Mouse (Mus musculus): ENCODE measurements at regions not wholly inside any gene's neighbourhood (a gene's known extent, or its start where the extent isn't known, plus 50 kb on each side); places are given as distances from the start of the nearest gene placed in this dataset.

DNA sequence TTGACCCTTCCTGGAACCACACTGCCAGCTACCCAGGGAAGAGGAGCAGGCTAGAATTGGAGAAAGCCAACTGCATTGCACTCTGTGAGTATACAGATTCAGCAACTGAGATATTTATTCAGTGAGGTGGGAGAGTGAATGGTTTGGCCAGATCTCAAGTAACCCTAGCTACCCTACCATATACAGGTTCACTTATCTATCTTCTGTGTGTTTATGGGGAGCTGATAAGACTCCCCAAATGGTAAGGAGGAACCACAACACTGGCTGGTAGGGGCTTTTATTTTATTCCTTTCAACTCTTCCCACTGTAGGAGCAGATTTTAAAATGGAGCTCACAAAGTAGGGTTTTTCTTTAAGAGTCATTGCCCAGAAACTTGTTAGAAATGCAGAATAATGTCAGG is 62.9 kb downstream of the Arrdc3 start:
- intact Hi-C loops (cut with DNase I; ENCODE audit: low total_unique reads), result loop anchor here (10.0 kb wide), 1 partner anchor 51 kb away; no protein-coding TSS in a partner anchor
- DNase-seq, result no peak

DNA sequence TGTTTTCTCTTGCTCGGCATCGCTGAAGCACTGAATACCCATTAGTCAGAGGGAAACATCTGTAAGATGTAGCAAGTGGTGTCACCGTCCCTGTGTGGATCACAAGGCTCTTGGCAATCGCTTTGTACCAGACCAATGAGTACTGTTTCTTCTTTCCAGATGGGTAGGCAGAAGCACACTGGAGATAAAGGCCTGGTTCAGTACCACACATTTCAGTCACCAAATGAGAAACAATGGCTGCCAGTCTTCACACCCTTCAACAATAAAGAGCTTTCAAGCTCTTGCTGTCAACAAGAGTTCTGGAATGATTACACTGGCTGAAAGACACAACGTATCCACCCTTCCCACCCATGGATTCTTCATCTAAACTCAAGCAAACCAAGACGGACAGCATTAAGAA is 64.5 kb downstream of the Arrdc3 start:
- no peak for DNase-seq

DNA sequence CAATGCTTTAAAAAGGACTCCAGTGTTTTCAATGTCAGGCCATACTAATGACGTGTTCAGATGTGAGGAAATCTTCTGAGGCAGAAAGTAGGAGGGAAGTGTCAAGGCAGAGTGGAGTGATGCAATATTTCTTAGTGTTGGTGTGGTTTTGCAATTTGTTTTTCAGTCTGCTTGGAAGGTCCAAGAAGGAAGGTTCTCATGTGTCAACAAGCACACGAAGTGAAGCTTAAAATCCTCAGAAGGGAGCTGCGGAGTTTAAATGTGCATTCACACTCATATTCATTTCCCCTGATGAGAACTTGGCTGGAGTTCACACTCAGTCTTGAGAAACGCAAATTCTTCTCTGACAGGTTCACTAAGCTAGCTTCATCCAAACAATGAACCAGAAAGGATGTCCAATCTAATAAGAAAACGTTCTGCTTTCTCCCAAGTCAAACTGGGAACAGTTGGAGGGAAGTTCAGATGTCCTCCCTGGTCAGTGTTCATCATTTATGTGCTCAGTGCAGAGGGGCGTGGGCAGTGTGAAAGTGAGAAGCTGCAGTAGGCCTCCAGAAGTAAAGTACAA is 66.0 kb downstream of the Arrdc3 start:
- intact Hi-C loops (cut with DNase I; ENCODE audit: low total_unique reads), result loop anchor here (10.0 kb wide), 1 partner anchor 54 kb away; no protein-coding TSS in a partner anchor
- no peak for DNase-seq

More for the DNA sequence above, 64.5 kb downstream of the Arrdc3 start:
- intact Hi-C loops (cut with DNase I; ENCODE audit: low total_unique reads), result loop anchor here (10.0 kb wide), 1 partner anchor 53 kb away; no protein-coding TSS in a partner anchor

DNA sequence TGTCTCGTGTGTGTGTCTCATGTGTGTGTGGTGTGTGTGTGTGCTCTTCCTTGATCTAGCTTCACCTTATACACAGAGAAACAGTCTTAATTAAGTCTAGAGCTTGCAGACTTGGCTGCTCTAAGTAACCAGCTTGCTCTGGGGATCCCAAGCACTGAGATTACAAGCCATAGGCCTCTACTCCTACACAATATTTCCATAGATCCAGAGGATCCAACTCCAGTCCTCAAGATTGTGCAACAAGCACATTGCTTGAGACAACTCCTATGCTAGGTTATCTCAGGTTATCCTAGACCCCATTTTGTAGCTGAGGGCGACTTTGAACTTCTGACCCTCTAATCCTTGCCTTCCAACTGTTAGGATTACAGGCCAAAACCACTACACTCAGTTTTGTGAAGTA is 67.1 kb downstream of the Arrdc3 start:
- no peak for DNase-seq
- intact Hi-C loops (cut with DNase I; ENCODE audit: low total_unique reads), result no loop called here

DNA sequence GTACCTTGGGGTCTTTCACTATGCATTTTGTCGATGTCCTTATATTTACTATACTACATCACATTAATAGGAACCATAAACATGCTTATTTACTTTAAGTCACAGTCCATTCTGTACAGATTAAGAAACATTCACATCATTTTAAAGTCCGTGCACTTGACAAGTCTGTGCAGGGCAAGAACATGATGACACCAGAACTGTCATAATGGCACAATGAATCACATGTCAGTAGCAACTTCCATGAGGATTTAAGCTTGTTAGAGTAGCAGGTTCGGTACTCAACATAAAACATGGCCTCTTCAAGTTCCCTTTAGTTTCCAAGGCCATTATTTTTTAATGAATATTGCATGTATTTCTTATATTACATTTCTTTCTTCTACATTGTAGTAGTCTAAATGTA is 67.6 kb downstream of the Arrdc3 start:
- no peak for DNase-seq
- intact Hi-C loops (cut with DNase I; ENCODE audit: low total_unique reads), result no loop called here

DNA sequence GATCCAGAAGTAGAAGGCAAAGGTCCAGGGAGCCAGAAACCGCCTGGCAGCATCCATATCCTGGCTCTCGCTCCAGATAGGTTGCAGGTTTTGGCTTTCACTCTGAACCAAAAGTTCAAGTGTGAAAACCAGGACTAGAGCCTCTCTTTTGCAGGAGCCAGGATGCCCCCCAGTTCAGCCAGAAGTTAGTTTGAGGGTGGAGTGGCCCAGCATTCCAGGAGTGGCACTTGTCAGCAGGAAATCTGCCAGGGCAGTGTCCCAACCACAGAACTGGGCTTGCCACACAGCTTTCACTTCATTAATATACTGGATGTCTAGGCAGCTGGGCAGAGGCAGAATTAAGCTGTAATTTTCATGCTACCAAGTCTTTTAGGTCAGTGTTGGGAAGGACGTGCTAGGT is 68.1 kb downstream of the Arrdc3 start:
- peak; percentile 71 for DNase-seq
- intact Hi-C loops (cut with DNase I; ENCODE audit: low total_unique reads), result no loop called here

DNA sequence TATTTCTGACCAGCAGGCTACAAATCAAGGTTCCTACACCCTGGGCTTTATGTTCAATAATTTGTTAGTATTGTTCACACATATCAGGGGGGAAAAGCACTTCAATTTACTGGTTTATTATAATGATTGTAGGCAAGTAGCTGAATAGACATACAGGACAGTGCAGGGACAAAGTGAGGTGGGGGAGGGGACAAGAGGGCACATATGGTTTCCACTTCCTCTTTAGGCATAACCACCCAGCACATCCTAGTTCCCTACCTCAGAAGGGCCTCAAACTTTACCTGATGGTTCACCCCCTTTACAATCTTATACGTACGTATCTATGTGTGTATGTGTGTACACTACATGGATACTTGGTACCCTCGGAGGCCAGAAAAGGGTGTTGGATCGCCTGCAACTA is 69.7 kb downstream of the Arrdc3 start:
- intact Hi-C loops (cut with DNase I; ENCODE audit: low total_unique reads), result no loop called here
- no peak for DNase-seq

DNA sequence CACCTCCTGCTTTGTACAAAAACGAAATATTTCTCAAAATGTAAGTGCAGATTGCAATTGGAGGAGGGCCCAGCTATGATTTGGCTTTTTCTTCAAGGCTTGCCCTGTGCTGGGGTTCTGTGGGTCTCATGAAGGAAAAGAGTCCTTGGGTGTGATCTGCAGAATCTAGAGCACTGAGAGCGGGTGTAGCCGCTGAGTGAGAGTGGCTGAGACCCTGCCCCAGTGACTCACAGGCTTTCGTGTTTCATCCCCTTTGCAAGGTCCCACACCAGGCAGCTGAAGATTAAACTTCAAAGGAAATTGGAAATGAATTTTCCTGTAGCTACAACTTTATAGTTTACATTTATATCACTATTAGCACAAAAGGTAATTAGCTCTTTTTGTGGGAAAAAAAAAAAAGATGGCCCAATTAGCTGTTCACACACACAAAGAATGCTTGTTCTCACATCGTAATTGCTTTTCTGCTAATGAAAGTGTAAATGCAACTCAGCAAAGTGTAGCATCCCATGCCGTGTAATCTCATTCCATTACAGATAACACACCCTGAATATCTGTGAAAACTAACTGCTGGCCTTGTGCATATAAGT is 71.0 kb downstream of the Arrdc3 start:
- intact Hi-C loops (cut with DNase I; ENCODE audit: low total_unique reads), result no loop called here
- no peak for DNase-seq

DNA sequence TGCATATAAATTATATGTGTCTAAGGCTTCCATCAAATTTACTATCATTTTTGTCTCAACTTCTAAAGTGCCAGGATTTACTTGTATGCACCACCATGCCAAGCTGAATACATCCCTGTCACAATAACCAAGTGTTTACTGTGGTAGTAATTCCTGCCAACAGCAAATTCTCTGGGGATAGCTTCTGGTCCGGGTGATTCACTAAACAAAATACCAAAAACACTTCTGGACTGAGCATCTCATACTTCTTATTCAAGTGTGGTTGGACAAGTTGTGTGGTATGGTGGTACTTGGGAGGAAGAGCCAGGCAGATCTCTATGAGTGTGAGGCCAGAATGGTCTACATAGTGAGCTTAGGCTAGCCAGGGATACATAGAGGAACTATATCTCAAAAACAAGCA is 73.8 kb downstream of the Arrdc3 start:
- intact Hi-C loops (cut with DNase I; ENCODE audit: low total_unique reads), result no loop called here
- no peak for DNase-seq

DNA sequence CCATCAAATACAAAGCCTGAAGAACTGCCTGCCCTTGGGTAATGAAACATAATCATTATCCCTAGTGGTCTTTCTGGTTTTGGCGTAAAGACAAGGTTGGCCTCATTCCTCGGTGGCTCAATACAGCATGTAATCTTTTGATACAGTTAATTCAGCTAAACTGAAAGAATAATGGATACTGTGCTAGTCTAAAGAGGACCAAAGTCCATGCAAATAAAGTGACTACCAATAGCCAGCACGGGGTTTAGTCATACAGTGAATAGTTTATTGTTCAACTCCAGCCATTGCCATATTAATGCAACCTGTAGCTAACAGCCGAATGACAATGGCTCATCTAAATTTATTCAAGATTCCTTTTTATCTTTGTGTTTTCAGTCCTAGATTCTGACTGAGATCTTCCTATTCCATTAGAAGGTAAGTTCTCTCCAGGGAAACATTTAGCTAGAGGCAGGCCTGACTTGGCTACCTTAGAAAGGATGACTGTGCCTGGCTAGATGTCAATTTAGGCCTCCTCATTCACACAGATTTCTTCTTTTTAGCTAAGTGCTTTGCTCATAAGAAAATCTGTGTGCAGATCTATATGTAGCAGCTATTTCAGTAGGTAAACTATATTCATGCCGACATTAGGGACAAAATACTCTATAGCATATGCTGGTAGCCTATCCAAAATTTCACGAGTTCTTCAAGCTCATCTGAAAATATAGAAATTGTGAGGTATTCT is 74.4 kb downstream of the Arrdc3 start:
- intact Hi-C loops (cut with DNase I; ENCODE audit: low total_unique reads), result no loop called here
- DNase-seq, result no peak

DNA sequence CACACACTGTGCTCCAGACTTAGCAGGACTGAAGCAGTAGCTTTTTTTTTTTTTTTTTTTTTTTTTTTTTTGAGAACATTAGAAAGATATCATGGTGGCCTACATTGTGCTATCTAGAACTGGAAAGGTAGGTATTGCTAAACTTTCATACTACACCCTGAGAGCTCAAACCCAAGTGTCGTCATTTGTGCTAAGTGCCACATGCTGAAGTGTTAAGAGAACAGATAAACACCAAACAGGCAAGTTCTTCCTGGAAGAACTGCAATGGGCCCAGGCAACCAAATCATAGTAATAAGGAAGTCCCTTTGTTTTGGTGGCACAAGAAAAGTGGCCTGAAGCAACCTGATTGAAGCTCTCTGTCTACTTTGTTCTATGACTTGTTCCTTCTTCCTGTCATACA is 76.6 kb downstream of the Arrdc3 start:
- DNase-seq, result no peak
- intact Hi-C loops (cut with DNase I; ENCODE audit: low total_unique reads), result no loop called here

DNA sequence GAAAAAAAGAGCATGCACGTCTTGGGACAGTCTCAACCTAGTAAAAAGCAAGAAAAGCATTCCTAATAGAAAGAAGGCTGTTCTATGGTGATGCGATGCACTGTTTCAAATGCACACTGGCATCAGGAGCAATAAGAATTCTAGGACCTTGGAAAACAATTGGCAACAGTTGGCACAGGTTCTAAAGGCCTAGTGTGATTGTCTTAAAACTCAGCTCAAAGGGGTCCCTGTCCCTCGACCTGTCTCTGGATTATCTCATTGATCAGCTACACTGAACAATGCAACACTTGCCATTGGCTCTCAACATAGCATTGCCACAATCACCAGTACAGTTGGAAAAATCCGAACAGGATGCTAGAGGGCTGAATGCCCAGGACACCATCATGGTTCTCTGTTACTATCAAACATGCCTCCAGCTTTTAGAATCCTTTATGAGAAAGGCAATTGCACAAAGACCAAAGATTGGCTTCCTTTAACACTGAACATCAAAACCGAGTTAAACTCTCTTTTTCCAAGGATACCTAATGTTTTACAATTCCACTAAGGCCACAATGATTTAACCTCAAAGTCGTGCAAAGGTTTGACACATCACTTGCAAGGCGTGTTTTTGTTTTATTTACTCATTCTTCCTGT is 78.9 kb downstream of the Arrdc3 start:
- DNase-seq, result no peak
- intact Hi-C loops (cut with DNase I; ENCODE audit: low total_unique reads), result no loop called here

DNA sequence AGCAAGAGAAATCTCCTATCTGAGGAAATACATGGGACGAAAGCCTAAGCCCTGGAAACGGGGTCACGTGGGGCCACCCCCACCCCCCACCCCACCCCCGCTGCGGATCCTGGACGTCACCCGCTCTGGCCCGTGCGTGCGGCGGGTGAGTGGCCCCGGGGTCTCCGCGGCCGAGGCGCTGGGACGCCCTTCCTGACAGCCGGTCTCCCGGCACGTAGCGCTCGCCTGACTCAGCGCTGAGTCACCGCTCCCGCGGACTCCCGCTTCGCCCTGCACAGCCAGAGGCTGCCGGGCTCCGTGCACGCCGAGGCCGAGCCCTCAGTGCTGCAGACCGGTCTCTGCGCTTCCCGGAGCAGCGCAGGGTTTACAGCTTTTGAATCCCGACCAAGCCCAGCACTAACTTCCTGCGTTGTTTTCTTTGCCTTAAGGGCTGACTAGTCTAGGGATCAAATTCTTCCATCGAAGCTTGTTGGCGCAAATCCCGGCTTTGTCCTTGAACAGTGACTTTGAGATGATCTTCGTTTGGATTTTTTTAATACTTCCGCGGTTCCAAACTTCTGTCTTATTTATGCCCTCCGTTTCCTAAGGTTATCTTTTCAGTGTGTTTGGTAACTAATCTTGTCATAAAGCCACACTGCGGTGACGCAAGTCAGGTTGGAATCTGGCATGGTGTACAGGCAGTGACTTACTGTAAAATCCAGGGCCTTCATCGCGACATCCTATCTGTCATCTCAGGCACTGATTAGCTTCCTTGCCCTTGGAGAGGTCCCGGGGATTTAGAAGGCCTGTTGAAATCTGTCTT is 79.8 kb downstream of the Arrdc3 start:
- intact Hi-C loops (cut with DNase I; ENCODE audit: low total_unique reads), result no loop called here
- peak; percentile 88 for DNase-seq

DNA sequence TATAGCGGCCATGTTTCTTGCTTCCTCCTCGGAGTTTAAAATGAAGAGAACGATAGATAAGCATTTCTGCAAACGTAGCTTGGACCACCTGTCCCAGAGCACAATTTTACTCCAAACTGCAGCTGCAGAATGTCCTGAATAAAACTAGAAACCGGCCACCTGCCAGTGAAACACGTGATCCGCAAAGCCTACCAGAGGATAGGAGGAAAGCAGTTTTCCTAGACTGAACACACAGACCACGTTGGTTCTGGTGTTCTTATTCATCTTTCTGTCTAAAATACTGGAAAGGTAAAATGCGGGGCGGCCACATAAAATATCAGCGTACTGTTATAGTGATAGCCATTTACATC is 80.4 kb downstream of the Arrdc3 start:
- intact Hi-C loops (cut with DNase I; ENCODE audit: low total_unique reads), result no loop called here
- DNase-seq, result peak; percentile 14

DNA sequence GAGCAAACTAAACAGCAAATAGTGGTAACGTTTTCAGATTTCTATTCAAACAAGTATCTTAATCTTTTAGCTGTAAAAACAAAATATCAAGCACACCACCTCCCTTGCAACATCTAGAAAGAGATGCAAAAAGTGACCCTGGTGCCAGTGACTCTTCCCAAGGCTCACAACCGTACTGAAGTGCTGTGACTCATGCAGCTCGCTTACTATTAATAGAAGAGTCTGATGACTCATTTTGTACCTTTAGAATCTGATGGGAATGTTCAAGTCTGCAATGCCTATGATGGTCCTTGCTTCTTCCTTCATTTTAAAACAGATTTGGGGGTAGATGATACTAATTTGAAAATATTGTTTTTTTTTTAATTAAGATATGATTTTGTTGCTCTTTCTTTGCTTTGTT is 88.5 kb downstream of the Arrdc3 start:
- intact Hi-C loops (cut with DNase I; ENCODE audit: low total_unique reads), result no loop called here
- DNase-seq, result no peak

DNA sequence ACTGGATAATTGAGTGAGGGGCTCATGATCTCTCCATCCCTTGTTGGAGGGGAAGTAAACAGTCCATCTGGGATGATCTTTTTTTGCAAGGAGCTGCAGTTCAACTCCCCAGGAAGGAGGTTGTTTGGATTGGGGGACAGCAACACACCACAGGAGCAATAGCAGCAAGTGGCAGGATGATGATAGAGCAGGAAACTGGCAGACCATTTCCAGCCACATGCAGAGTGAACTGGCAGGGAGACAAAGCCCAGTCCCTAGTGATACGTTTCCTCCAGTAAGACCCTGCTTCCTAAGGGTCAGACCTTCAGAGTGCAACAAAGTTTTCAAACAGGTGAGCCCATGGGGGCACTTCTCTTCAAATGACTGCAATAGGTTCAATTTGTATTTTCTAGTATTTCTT is 91.2 kb downstream of the Arrdc3 start:
- no peak for DNase-seq
- intact Hi-C loops (cut with DNase I; ENCODE audit: low total_unique reads), result no loop called here

DNA sequence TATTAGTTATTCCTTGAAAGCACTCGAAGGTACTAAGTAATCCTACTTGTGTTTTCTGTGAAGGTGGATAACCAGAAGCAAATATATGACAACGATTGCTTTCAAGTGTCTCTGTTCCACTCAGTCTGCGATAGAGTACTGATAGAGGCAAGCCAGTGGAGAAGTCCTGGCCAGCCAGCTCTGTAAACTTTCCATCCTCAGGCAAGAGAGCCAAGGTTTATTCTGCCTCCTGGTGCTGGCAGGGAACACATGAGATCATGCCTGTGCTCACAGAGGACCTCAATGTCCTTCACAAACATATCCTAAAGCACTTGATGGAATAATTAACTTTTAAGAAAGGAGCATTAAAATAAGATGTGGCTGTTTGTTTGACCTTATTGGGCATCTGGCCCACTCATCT is 94.1 kb downstream of the Arrdc3 start:
- DNase-seq, result no peak

DNA sequence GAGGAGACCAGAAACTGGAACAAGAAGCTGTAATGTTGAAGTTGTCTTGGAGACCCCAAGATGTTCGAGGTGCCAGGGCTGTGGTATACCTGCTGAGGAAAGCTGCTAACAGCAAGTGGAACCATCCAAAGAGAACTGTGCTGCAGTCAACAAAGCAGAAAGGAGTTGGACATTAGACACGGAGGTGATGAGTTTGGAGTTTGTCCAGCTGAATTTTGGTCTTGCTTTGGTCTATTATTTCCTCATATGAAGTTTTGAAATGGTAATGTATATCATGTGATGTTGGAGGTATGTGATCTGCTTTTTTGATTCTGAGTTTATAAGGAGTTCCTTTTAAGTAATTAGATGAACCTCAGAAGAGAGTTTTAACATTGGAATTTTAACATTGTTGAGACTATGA is 98.0 kb downstream of the Arrdc3 start:
- DNase-seq, result no peak

More for the DNA sequence above, 94.1 kb downstream of the Arrdc3 start:
- intact Hi-C loops (cut with DNase I; ENCODE audit: low total_unique reads), result no loop called here

DNA sequence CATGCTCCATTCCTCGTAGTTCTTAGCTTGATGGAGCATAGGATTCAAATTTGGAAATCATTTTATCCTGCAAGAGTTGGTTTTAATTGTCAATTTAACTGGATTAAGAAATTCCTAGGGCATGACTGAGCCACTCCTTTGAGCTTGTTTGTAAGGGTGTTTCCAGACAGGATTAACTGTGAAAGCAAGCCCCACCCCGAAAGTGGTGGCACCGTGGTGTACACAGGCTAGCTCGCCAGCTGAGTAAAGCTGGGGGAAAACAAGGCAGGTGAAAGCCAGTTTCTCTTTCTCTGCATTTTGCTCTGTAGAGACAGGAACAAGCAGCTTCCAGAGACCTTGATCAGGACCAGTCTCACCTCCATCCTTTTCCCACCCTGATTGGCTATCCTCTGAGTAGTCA is 103.5 kb downstream of the Arrdc3 start:
- no peak for DNase-seq
- intact Hi-C loops (cut with DNase I; ENCODE audit: low total_unique reads), result no loop called here

More for the DNA sequence above, 98.0 kb downstream of the Arrdc3 start:
- intact Hi-C loops (cut with DNase I; ENCODE audit: low total_unique reads), result no loop called here

DNA sequence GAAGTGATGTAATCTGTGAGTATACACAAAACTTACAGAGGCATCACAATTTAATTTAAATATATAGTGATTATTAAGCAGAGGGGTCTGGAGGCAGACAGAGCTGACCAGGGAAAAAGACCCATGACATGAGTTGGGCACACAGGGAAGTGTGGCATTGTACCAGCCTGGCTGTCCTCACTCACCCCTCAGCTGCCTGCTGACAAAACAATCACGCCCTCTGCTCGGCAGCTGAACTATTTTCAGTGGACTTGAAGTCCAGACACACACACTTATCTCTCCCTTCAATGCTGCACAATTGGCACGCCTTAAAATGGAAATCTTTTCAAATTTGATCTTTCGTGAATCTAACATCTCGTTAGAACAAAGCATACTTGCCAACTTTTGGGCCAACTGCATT is 106.6 kb downstream of the Arrdc3 start:
- intact Hi-C loops (cut with DNase I; ENCODE audit: low total_unique reads), result no loop called here
- peak; percentile 46 for DNase-seq
